Mouse (Mus musculus) myocyte (in vitro differentiated cells): Measurements from ENCODE around the gene Chd1l.

Source experiments
- POLR2A ChIP-seq: IDR thresholded peaks from one replicate; pipeline ENCODE4 v1.6.1; 2011; ENCODE audit warnings: low read depth, mild to moderate bottlenecking, control low read depth, moderate library complexity; ENCODE audit not compliant: insufficient read length
- POLR2AphosphoS2 ChIP-seq: IDR thresholded peaks from one replicate; pipeline ENCODE4 v1.6.1; 2011; ENCODE audit warnings: low read depth, control low read depth; ENCODE audit not compliant: insufficient read length
- TCF12 ChIP-seq: IDR thresholded peaks from one replicate; pipeline ENCODE4 v1.6.1; 2011; ENCODE audit warnings: mild to moderate bottlenecking, control low read depth; ENCODE audit not compliant: poor library complexity, insufficient read depth, severe bottlenecking

DNA sequence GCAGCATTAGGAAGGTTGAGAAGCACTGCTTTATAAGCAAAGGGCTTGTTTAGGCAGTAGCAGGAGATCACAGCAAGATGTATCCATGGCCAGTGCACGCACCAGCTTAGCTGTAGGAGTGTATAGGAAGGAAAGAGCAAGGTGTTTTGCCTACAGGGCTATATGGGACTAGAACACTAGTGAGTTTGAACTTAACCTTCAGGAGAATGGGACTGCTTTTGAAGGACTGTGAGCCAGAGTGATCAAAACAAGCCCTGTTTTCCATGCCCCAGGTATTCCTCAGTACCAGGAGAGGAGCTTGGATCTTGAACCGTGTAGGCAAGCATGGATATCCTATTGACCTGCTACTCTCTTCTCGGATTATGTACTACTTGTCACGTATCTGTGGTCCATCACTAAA, 31.4 kb upstream of the Chd1l start:
- TF ChIP-seq POLR2AphosphoS2, result no peak
- no peak for TF ChIP-seq TCF12
- no peak for TF ChIP-seq POLR2A
